Mouse (Mus musculus): Measurements from ENCODE around the gene Tmem115. TPM values are rescaled to one million over a fixed set of nuclear protein-coding genes. Genes with fewer than 3 reads are reported as not detected.

Tmem115 gene
- polyA plus RNA-seq, 1 experiment from 2014 or later, result 15.2 TPM

- Histone ChIP-seq H3K4me1 (replicated peaks) (peaks cover 86% of the 10 kb centered on the region), H3K27ac (replicated peaks) (peak overlapping the region; percentile 96), H3K27me3 (no peaks in the 10 kb centered on the region), H3K4me3 (replicated peaks) (peak overlapping the region; percentile 78), H3K9me3 (replicated peaks) (no peaks in the 10 kb centered on the region), H3K9ac (peak overlapping the region; percentile 57), H3K4me2 (peak overlapping the region; percentile 82), H3K36me3 (replicated peaks) (peaks cover 47% of the 10 kb centered on the region)
- ATAC-seq (ENCODE audit: insufficient read depth), result no peak
- WGBS (ENCODE audit: insufficient replicate concordance), result 77% methylated on average over 5 of the region's 5 CpGs
Measured at GRCm38 (mm10) chr9:107586504-107586903, 52.8 kb downstream of the Tmem115 start.

GRCm38 (mm10) chr9:107586974-107587832 lies 53.5 kb downstream of the Tmem115 start, which contains the start of gene Ifrd2:
Ifrd2 (plus strand) TSS chr9:107587642.
- H3K36me3 ChIP-seq (replicated peaks), result peaks cover 54% of the 10 kb centered on the region
- H3K27me3 ChIP-seq, result no peaks in the 10 kb centered on the region
- peak within 1 kb of the TSS; percentile 82 for H3K4me2 ChIP-seq
- peak within 1 kb of the TSS; percentile 78 for H3K4me3 ChIP-seq (replicated peaks)
- H3K9me3 ChIP-seq (replicated peaks), result no peaks in the 10 kb centered on the region
- peak within 1 kb of the TSS; percentile 83 for H3K9ac ChIP-seq
- peak; percentile 93 for ATAC-seq (ENCODE audit: insufficient read depth)
- H3K27ac ChIP-seq (replicated peaks), result peak within 1 kb of the TSS; percentile 96
- WGBS (ENCODE audit: insufficient replicate concordance), result 8% methylated on average over 46 of the region's 46 CpGs
- peaks cover 82% of the 10 kb centered on the region for H3K4me1 ChIP-seq (replicated peaks)

GRCm38 (mm10) chr9:107587833-107588639 lies 54.3 kb downstream of the Tmem115 start:
- peak overlapping the region; percentile 78 for H3K4me3 ChIP-seq (replicated peaks)
- H3K9me3 ChIP-seq (replicated peaks), result no peaks in the 10 kb centered on the region
- peak; percentile 10 for ATAC-seq (ENCODE audit: insufficient read depth)
- no peaks in the 10 kb centered on the region for H3K27me3 ChIP-seq
- peak overlapping the region; percentile 83 for H3K9ac ChIP-seq
- peak overlapping the region; percentile 82 for H3K4me2 ChIP-seq
- H3K36me3 ChIP-seq (replicated peaks), result peaks cover 60% of the 10 kb centered on the region
- H3K27ac ChIP-seq (replicated peaks), result peak overlapping the region; percentile 96
- H3K4me1 ChIP-seq (replicated peaks), result peaks cover 75% of the 10 kb centered on the region
- WGBS (ENCODE audit: insufficient replicate concordance), result 2% methylated on average over 33 of the region's 33 CpGs

Other genes starting within 250 kb of the Tmem115 start
- gene Mapkapk3, start 244.1 kb upstream of the Tmem115 start, polyA plus RNA-seq (2015; fragmentation: Nextera tagmentation; extraction: Ambion mirVana), result 10.0 and 11.7 TPM in 2 replicates
- gene Cish, start 237.9 kb upstream of the Tmem115 start, polyA plus RNA-seq (2015; fragmentation: Nextera tagmentation; extraction: Ambion mirVana), result 11.6 and 12.4 TPM in 2 replicates
- gene Hemk1, start 195.6 kb upstream of the Tmem115 start, polyA plus RNA-seq (2015; fragmentation: Nextera tagmentation; extraction: Ambion mirVana), result 3.6 and 3.7 TPM in 2 replicates
- 0.12 TPM in 2 replicates for gene 6430571L13Rik, start 193.3 kb upstream of the Tmem115 start, polyA plus RNA-seq (2015; fragmentation: Nextera tagmentation; extraction: Ambion mirVana)
- 0.02 TPM in 1 of 2 replicates, not detected in the other for gene Cacna2d2, start 134.3 kb upstream of the Tmem115 start, polyA plus RNA-seq (2015; fragmentation: Nextera tagmentation; extraction: Ambion mirVana)
- gene Cyb561d2, start 8.2 kb downstream of the Tmem115 start, polyA plus RNA-seq (2015; fragmentation: Nextera tagmentation; extraction: Ambion mirVana), result 13.1 and 13.2 TPM in 2 replicates
- 11.2 and 13.2 TPM in 2 replicates for gene Nprl2, start 8.3 kb downstream of the Tmem115 start, polyA plus RNA-seq (2015; fragmentation: Nextera tagmentation; extraction: Ambion mirVana)
- 0.64 and 1.0 TPM in 2 replicates for gene Zmynd10, start 13.4 kb downstream of the Tmem115 start, polyA plus RNA-seq (2015; fragmentation: Nextera tagmentation; extraction: Ambion mirVana)
- gene Rassf1, start 17.6 kb downstream of the Tmem115 start, polyA plus RNA-seq (2015; fragmentation: Nextera tagmentation; extraction: Ambion mirVana), result 15.8 and 18.7 TPM in 2 replicates
- 34.1 and 36.1 TPM in 2 replicates for gene Tusc2, start 29.3 kb downstream of the Tmem115 start, polyA plus RNA-seq (2015; fragmentation: Nextera tagmentation; extraction: Ambion mirVana)
- 48.8 and 56.3 TPM in 2 replicates for gene Hyal2, start 34.0 kb downstream of the Tmem115 start, polyA plus RNA-seq (2015; fragmentation: Nextera tagmentation; extraction: Ambion mirVana)
- 3.2 and 4.2 TPM in 2 replicates for gene Hyal1, start 43.0 kb downstream of the Tmem115 start, polyA plus RNA-seq (2015; fragmentation: Nextera tagmentation; extraction: Ambion mirVana)
- 12.3 and 12.8 TPM in 2 replicates for gene Naa80, start 44.9 kb downstream of the Tmem115 start, polyA plus RNA-seq (2015; fragmentation: Nextera tagmentation; extraction: Ambion mirVana)
- gene Hyal3, start 46.9 kb downstream of the Tmem115 start, polyA plus RNA-seq (2015; fragmentation: Nextera tagmentation; extraction: Ambion mirVana), result 0.64 TPM in 2 replicates
- 161 and 198 TPM in 2 replicates for gene Ifrd2, start 53.7 kb downstream of the Tmem115 start, polyA plus RNA-seq (2015; fragmentation: Nextera tagmentation; extraction: Ambion mirVana)
- 0.74 and 0.77 TPM in 2 replicates for gene Sema3b, start 75.3 kb downstream of the Tmem115 start, polyA plus RNA-seq (2015; fragmentation: Nextera tagmentation; extraction: Ambion mirVana)
- gene Gnai2, start 101.4 kb downstream of the Tmem115 start, polyA plus RNA-seq (2015; fragmentation: Nextera tagmentation; extraction: Ambion mirVana), result 162 and 167 TPM in 2 replicates
- 35.0 and 50.9 TPM in 2 replicates for gene Slc38a3, start 135.6 kb downstream of the Tmem115 start, polyA plus RNA-seq (2015; fragmentation: Nextera tagmentation; extraction: Ambion mirVana)
- gene Gnat1, start 145.8 kb downstream of the Tmem115 start, polyA plus RNA-seq (2015; fragmentation: Nextera tagmentation; extraction: Ambion mirVana), result 1.2 and 1.3 TPM in 2 replicates
- 0.76 and 0.92 TPM in 2 replicates for gene Sema3f, start 176.5 kb downstream of the Tmem115 start, polyA plus RNA-seq (2015; fragmentation: Nextera tagmentation; extraction: Ambion mirVana)
- 63.8 and 72.0 TPM in 2 replicates for gene Rbm5, start 237.1 kb downstream of the Tmem115 start, polyA plus RNA-seq (2015; fragmentation: Nextera tagmentation; extraction: Ambion mirVana)

All from liver, embryonic 15.5 days (tissue).